Mouse (Mus musculus): ENCODE results near the gene Cd276. TPM values are rescaled to one million over a fixed set of nuclear protein-coding genes. Genes with fewer than 3 reads are reported as not detected.

Cd276 gene
- total and polyA plus RNA-seq, 3 experiments: 0.55 to 1.3 (median 0.78) TPM

- TF ChIP-seq SMC3 (IDR thresholded peaks at IDR 0.05; ENCODE audit: low read depth, low read length) (no peak), TBP (conservative IDR thresholded peaks at IDR 0.05; ENCODE audit: low read depth, low read length) (no peak), POLR2A (IDR thresholded peaks at IDR 0.05; ENCODE audit: low read depth, low read length) (no peak), JUND (conservative IDR thresholded peaks at IDR 0.05; ENCODE audit: low read depth, low read length) (no peak), KAT2A (IDR thresholded peaks at IDR 0.05; ENCODE audit: insufficient replicate concordance, low read length) (no peak)
- no peaks in the 10 kb centered on the region for H3K27me3 ChIP-seq (replicated peaks)
- dilution Hi-C loops (cut with MboI; ENCODE audit: extremely low pct_ligation_motif_present, extremely low pct_unique_long_range_greater_than_20kb, low sequenced_read_pairs): no loop called here
- no peaks in the 10 kb centered on the region for H3K9me3 ChIP-seq (replicated peaks; ENCODE audit: low read length)
- no peak overlapping the region for H3K4me2 ChIP-seq (ENCODE audit: insufficient read depth, low read depth, poor library complexity, severe bottlenecking)
- no peaks in the 10 kb centered on the region for H3K79me2 ChIP-seq (replicated peaks; ENCODE audit: control insufficient read depth, extremely low read depth, insufficient read depth, poor library complexity, severe bottlenecking)
- peaks cover 14 to 46% of the 10 kb centered on the region in 2 experiments for H3K4me1 ChIP-seq (ENCODE audit: control insufficient read depth in 1 of 2, insufficient read depth in 2 of 2)
- no peak overlapping the region for H3K4me3 ChIP-seq (replicated peaks in 1 of 3; ENCODE audit: low read depth in 2 of 3, low read length in 2 of 3, poor library complexity in 1 of 3)
- H3K36me3 ChIP-seq (replicated peaks in 1 of 2; ENCODE audit: control insufficient read depth in 1 of 2, insufficient read depth in 1 of 2, low read length in 1 of 2): no peaks in the 10 kb centered on the region
- no peak overlapping the region for H3K27ac ChIP-seq (ENCODE audit: insufficient read depth, low read depth)
- in situ Hi-C loops (cut with MboI; ENCODE audit: low pct_ligation_motif_present, low pct_unique_long_range_greater_than_20kb, low sequenced_read_pairs): loop anchor here (10.0 kb wide), 2 partner anchors 108 to 328 kb away; no protein-coding TSS in a partner anchor
- no peak for DNase-seq (ENCODE audit: extremely low read depth)
- H3K9ac ChIP-seq (ENCODE audit: insufficient read depth, low read depth): no peak overlapping the region
These were observed 8.4 kb downstream of the Cd276 start for GRCm38 (mm10) chr9:58546630-58547360.

- Histone ChIP-seq H3K4me3 (replicated peaks in 1 of 3; ENCODE audit: low read depth in 2 of 3, low read length in 2 of 3, poor library complexity in 1 of 3) (peak overlapping the region in 1 of 3 experiments; percentile 41), H3K79me2 (replicated peaks; ENCODE audit: control insufficient read depth, extremely low read depth, insufficient read depth, poor library complexity, severe bottlenecking) (no peaks in the 10 kb centered on the region), H3K27me3 (replicated peaks) (no peaks in the 10 kb centered on the region), H3K9ac (ENCODE audit: insufficient read depth, low read depth) (no peak overlapping the region), H3K9me3 (replicated peaks; ENCODE audit: low read length) (no peaks in the 10 kb centered on the region), H3K27ac (ENCODE audit: insufficient read depth, low read depth) (no peak overlapping the region), H3K4me2 (ENCODE audit: insufficient read depth, low read depth, poor library complexity, severe bottlenecking) (peak overlapping the region; percentile 3; the same call in 1 of the 2 replicates), H3K36me3 (replicated peaks in 1 of 2; ENCODE audit: control insufficient read depth in 1 of 2, insufficient read depth in 1 of 2, low read length in 1 of 2) (no peaks in the 10 kb centered on the region), H3K4me1 (ENCODE audit: control insufficient read depth in 1 of 2, insufficient read depth in 2 of 2) (peaks cover 15 to 56% of the 10 kb centered on the region in 2 experiments)
- DNase-seq (ENCODE audit: extremely low read depth): no peak
- dilution Hi-C loops (cut with MboI; ENCODE audit: extremely low pct_ligation_motif_present, extremely low pct_unique_long_range_greater_than_20kb, low sequenced_read_pairs) (no loop called here), in situ Hi-C loops (cut with MboI; ENCODE audit: low pct_ligation_motif_present, low pct_unique_long_range_greater_than_20kb, low sequenced_read_pairs) (loop anchor here (10.0 kb wide), 2 partner anchors 109 to 329 kb away; no protein-coding TSS in a partner anchor)
- TF ChIP-seq MAZ (IDR thresholded peaks at IDR 0.05; ENCODE audit: low read depth, low read length) (no peak), ZNF384 (IDR thresholded peaks at IDR 0.05; ENCODE audit: low read depth, low read length) (peak; percentile 62), EP300 (IDR thresholded peaks at IDR 0.05; ENCODE audit: low read length) (peak; percentile 54), POLR2AphosphoS2 (IDR thresholded peaks at IDR 0.05; ENCODE audit: low read depth, low read length) (no peak)
These were observed 9.8 kb downstream of the Cd276 start for GRCm38 (mm10) chr9:58545428-58545827.

GRCm38 (mm10) chr9:58544879-58545324, 10.3 kb downstream of the Cd276 start:
- H3K27ac ChIP-seq (ENCODE audit: insufficient read depth, low read depth): no peak overlapping the region
- H3K79me2 ChIP-seq (replicated peaks; ENCODE audit: control insufficient read depth, extremely low read depth, insufficient read depth, poor library complexity, severe bottlenecking): no peaks in the 10 kb centered on the region
- peaks cover 15 to 61% of the 10 kb centered on the region in 2 experiments for H3K4me1 ChIP-seq (ENCODE audit: control insufficient read depth in 1 of 2, insufficient read depth in 2 of 2)
- H3K4me3 ChIP-seq (replicated peaks in 1 of 3; ENCODE audit: low read depth in 2 of 3, low read length in 2 of 3, poor library complexity in 1 of 3): peak overlapping the region in 2 of 3 experiments; percentile 15 to 41
- in situ Hi-C loops (cut with MboI; ENCODE audit: low pct_ligation_motif_present, low pct_unique_long_range_greater_than_20kb, low sequenced_read_pairs): loop anchor here (10.0 kb wide), 2 partner anchors 110 to 330 kb away; no protein-coding TSS in a partner anchor
- H3K4me2 ChIP-seq (ENCODE audit: insufficient read depth, low read depth, poor library complexity, severe bottlenecking): peak overlapping the region; percentile 3; the same call in 1 of the 2 replicates
- dilution Hi-C loops (cut with MboI; ENCODE audit: extremely low pct_ligation_motif_present, extremely low pct_unique_long_range_greater_than_20kb, low sequenced_read_pairs): no loop called here
- peak; percentile 52 for DNase-seq (ENCODE audit: extremely low read depth)
- no peaks in the 10 kb centered on the region for H3K36me3 ChIP-seq (replicated peaks in 1 of 2; ENCODE audit: control insufficient read depth in 1 of 2, insufficient read depth in 1 of 2, low read length in 1 of 2)
- H3K9ac ChIP-seq (ENCODE audit: insufficient read depth, low read depth): no peak overlapping the region
- H3K9me3 ChIP-seq (replicated peaks; ENCODE audit: low read length): no peaks in the 10 kb centered on the region
- no peaks in the 10 kb centered on the region for H3K27me3 ChIP-seq (replicated peaks)
- TF ChIP-seq MYC (IDR thresholded peaks at IDR 0.05; ENCODE audit: low read depth, low read length) (no peak), CHD1 (IDR thresholded peaks at IDR 0.05; ENCODE audit: low read depth, low read length) (no peak), KAT2A (IDR thresholded peaks at IDR 0.05; ENCODE audit: insufficient replicate concordance, low read length) (peak; percentile 64; the same call in 1 of the 2 replicates), UBTF (IDR thresholded peaks at IDR 0.05; ENCODE audit: low read depth, low read length) (no peak), E2F4 (IDR thresholded peaks at IDR 0.05; ENCODE audit: insufficient replicate concordance, low read depth, low read length) (no peak), ETS1 (conservative IDR thresholded peaks at IDR 0.05; ENCODE audit: low read depth, low read length) (no peak), JUND (conservative IDR thresholded peaks at IDR 0.05; ENCODE audit: low read depth, low read length) (no peak), SIN3A (IDR thresholded peaks at IDR 0.05; ENCODE audit: low read length) (no peak), ZKSCAN1 (IDR thresholded peaks at IDR 0.05; ENCODE audit: borderline replicate concordance, low read depth, low read length) (no peak), RCOR1 (conservative IDR thresholded peaks at IDR 0.05; ENCODE audit: low read depth, low read length) (no peak), USF1 (IDR thresholded peaks at IDR 0.05; ENCODE audit: low read depth, low read length) (peak; percentile 23), ZNF384 (IDR thresholded peaks at IDR 0.05; ENCODE audit: low read depth, low read length) (no peak), NELFE (IDR thresholded peaks at IDR 0.05; ENCODE audit: low read depth, low read length) (no peak), HCFC1 (IDR thresholded peaks at IDR 0.05; ENCODE audit: low read depth, low read length) (peak; percentile 88), ZC3H11A (IDR thresholded peaks at IDR 0.05; ENCODE audit: low read depth, low read length) (no peak), TBP (conservative IDR thresholded peaks at IDR 0.05; ENCODE audit: low read depth, low read length) (no peak), PAX5 (IDR thresholded peaks at IDR 0.05; ENCODE audit: low read length) (no peak), BHLHE40 (IDR thresholded peaks at IDR 0.05; ENCODE audit: low read depth, low read length) (no peak)
